Mouse (Mus musculus) hindbrain, embryonic 15.5 days (tissue): ENCODE results near the gene Tmc8. TPM values are rescaled to one million over a fixed set of nuclear protein-coding genes. Genes with fewer than 3 reads are reported as not detected.
A peak's percentile ranks its signal among the peaks of the same experiment; 100 is the strongest.

Experiments used
- ATAC-seq: fragments of 200-750 bp; cut with Nextera tagmentation; 2 replicates; pipeline ENCODE4 v1.8.0; 2017; ENCODE audit warnings: low read depth, moderate number of reproducible peaks, moderate TSS enrichment; ENCODE audit not compliant: low FRiP score
- H3K27ac ChIP-seq: fragments of 300-500 bp; sonication (generic); replicated peaks from 2 replicates; pipeline ENCODE4 v1.5.1; 2015; ENCODE audit warnings: mild to moderate bottlenecking, inconsistent platforms
- H3K27me3 ChIP-seq: fragments of 300-500 bp; sonication (generic); 2 replicates; pipeline ENCODE4 v1.6.1; 2015; ENCODE audit warnings: control low read depth, inconsistent platforms
- H3K36me3 ChIP-seq: fragments of 300-500 bp; sonication (generic); 2 replicates; pipeline ENCODE4 v1.6.1; 2015; ENCODE audit warnings: control low read depth, inconsistent platforms
- H3K4me1 ChIP-seq: fragments of 300-500 bp; sonication (generic); replicated peaks from 2 replicates; pipeline ENCODE4 v1.6.1; 2015; ENCODE audit warnings: control low read depth, inconsistent platforms
- H3K4me2 ChIP-seq: fragments of 300-500 bp; sonication (generic); 2 replicates; pipeline ENCODE4 v1.6.1; 2015; ENCODE audit warnings: moderate library complexity, mild to moderate bottlenecking, inconsistent platforms
- H3K4me3 ChIP-seq: fragments of 300-500 bp; sonication (generic); 2 replicates; pipeline ENCODE4 v1.5.1; 2015; ENCODE audit warnings: mild to moderate bottlenecking, inconsistent platforms
- H3K9ac ChIP-seq: fragments of 300-500 bp; sonication (generic); 2 replicates; pipeline ENCODE4 v1.6.1; 2015; ENCODE audit warnings: inconsistent platforms
- H3K9me3 ChIP-seq: fragments of 300-500 bp; sonication (generic); 2 replicates; pipeline ENCODE4 v1.6.1; 2016; ENCODE audit warnings: control low read depth, inconsistent platforms
- WGBS: fragments of 180-500 bp; shearing (Covaris S2); methylation state at CpG from one replicate; pipeline ENCODE4 v1.1.7; 2015; 5-methylcytosine and 5-hydroxymethylcytosine counted together
- polyA plus RNA-seq: library from polyadenylated mRNA; unstranded; fragments of >200 nt; fragmentation: Nextera tagmentation; extraction: Ambion mirVana; gene quantifications from 2 replicates; pipeline ENCODE4 v1.2.1, GENCODE M21; 2015

Tmc8 gene
- polyA plus RNA-seq, 1 experiment from 2014 or later: 0.83 TPM

DNA sequence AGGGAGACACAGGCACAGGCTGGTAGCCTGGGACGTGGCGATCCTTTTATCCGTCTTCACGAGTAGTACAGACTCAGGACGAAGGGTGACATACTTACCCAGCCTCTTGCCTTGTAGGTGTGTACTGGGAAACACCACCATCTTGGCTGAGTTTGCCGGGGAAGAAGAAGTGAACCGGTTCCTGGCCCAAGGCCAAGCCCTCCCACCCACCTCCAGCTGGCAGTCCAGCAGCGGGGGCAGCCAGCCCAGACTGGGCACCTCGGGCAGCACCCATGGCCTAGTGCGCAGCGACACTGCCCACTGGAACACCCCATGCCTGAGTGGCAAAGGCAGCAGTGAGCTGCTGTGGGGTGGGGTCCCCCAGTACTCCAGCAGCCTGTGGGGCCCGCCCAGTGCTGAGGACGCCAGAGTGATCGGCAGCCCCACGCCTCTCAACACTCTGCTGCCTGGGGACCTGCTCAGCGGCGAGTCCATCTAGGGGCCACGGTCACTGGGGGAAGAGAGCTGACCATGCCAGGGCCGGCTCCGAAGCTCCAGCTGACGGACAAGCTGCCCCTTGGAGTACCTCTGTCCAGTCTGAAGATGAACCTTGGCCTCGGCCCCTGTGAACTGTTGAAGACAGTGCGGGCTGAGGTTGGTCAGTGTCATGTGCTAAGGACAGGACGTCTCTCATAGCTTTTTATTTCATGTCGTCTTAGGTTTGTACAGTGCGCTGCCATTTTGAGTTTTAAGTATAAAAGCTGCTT lies 21.3 kb upstream of the Tmc8 start:
- ATAC-seq: no peak
- 87% methylated on average over 26 of the region's 26 CpGs for WGBS

GRCm38 (mm10) chr11:117761801-117762200 lies 20.1 kb upstream of the Tmc8 start:
- H3K9ac ChIP-seq: no peak overlapping the region
- H3K36me3 ChIP-seq: peaks cover 73% of the 10 kb centered on the region
- H3K4me2 ChIP-seq: no peak overlapping the region
- no peak overlapping the region for H3K4me3 ChIP-seq
- 93% methylated on average over 13 of the region's 13 CpGs for WGBS
- H3K9me3 ChIP-seq: no peaks in the 10 kb centered on the region
- no peaks in the 10 kb centered on the region for H3K27me3 ChIP-seq
- H3K27ac ChIP-seq: no peak overlapping the region
- ATAC-seq: no peak
- H3K4me1 ChIP-seq: no peaks in the 10 kb centered on the region

More for the DNA sequence above, 21.3 kb upstream of the Tmc8 start:
- no peaks in the 10 kb centered on the region for H3K4me1 ChIP-seq
- no peak overlapping the region for H3K27ac ChIP-seq
- no peaks in the 10 kb centered on the region for H3K9me3 ChIP-seq
- H3K4me3 ChIP-seq: no peak overlapping the region
- no peaks in the 10 kb centered on the region for H3K27me3 ChIP-seq
- no peak overlapping the region for H3K9ac ChIP-seq
- no peak overlapping the region for H3K4me2 ChIP-seq
- peaks cover 86% of the 10 kb centered on the region for H3K36me3 ChIP-seq

GRCm38 (mm10) chr11:117762246-117762645 lies 19.6 kb upstream of the Tmc8 start:
- Histone ChIP-seq H3K9ac (no peak overlapping the region), H3K4me3 (no peak overlapping the region), H3K4me1 (no peaks in the 10 kb centered on the region), H3K27ac (no peak overlapping the region), H3K4me2 (no peak overlapping the region), H3K27me3 (no peaks in the 10 kb centered on the region), H3K9me3 (no peaks in the 10 kb centered on the region), H3K36me3 (peaks cover 69% of the 10 kb centered on the region)
- WGBS: 91% methylated on average over 12 of the region's 12 CpGs
- ATAC-seq: no peak

DNA sequence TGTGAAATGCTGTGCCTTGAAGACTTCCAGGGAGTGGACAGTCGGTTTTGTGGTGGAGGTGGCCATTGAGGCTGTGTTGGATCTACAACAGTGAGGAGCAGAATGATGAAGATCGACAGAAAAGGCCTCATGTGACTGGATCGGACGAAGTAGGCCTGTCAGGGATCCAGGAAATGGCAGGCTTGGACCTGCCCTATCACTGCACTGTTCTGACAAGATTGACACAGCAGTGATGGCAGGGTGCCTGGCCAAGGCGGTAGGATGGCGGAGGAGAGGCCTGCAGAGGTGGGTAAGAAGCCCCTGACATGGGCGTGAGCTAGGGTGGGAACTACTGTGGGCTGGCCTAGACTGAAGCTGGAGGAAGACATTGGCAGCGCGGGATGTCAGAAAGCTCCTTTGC lies 17.6 kb upstream of the Tmc8 start:
- no peak overlapping the region for H3K4me2 ChIP-seq
- peaks cover 4% of the 10 kb centered on the region for H3K4me1 ChIP-seq
- no peak for ATAC-seq
- no peak overlapping the region for H3K27ac ChIP-seq
- no peaks in the 10 kb centered on the region for H3K27me3 ChIP-seq
- no peak overlapping the region for H3K4me3 ChIP-seq
- H3K9me3 ChIP-seq: no peaks in the 10 kb centered on the region
- 89% methylated on average over 9 of the region's 9 CpGs for WGBS
- H3K36me3 ChIP-seq: peaks cover 49% of the 10 kb centered on the region
- no peak overlapping the region for H3K9ac ChIP-seq

DNA sequence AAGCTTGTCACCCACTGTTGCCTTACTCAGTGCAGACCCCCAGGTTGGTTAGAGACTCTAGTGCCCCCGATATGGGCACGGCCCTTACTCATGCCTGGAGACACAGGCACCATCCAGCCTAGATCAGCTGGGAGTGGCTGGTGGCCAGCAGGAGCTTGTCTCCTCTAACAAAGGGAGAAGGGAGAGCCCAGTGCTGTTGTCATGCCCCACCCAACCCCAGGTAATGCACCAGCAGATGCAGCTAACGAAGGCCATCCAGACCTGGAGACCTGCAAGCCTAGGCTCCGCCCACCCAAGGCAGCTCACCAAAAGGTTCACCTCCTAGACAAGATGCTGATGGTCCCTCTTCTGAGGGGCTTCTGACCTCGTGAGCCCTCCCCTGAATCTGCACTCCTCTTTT lies 16.5 kb upstream of the Tmc8 start:
- ATAC-seq: no peak
- peaks cover 15% of the 10 kb centered on the region for H3K4me1 ChIP-seq

DNA sequence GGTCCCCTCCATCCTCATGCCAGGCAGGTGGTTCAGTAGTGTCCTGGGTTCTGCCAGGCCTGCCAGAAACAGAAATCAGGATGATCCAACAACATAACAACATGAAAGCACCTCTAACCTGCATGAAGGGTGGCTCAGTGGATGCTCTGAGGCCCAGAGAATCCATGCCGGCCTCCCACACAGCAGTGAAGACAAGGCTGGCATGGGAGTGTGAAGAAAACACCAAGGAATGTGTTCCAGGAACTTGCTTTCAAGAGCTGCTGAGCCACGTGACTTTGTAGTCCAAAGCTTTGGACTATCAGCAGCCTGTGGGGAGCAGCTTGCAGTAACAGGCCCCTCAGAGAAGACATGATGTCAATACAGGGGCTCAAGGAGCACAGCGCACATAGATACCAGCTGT lies 15.6 kb upstream of the Tmc8 start:
- ATAC-seq: no peak
- Histone ChIP-seq H3K27ac (no peak overlapping the region), H3K27me3 (no peaks in the 10 kb centered on the region), H3K4me2 (no peak overlapping the region), H3K4me3 (no peak overlapping the region), H3K4me1 (peaks cover 15% of the 10 kb centered on the region), H3K9ac (no peak overlapping the region), H3K36me3 (peaks cover 30% of the 10 kb centered on the region), H3K9me3 (no peaks in the 10 kb centered on the region)
- 94% methylated on average over 3 of the region's 3 CpGs for WGBS

More for the DNA sequence above, 16.5 kb upstream of the Tmc8 start:
- WGBS: 84% methylated on average over 5 of the region's 5 CpGs
- H3K4me3 ChIP-seq: no peak overlapping the region
- no peaks in the 10 kb centered on the region for H3K27me3 ChIP-seq
- H3K9me3 ChIP-seq: no peaks in the 10 kb centered on the region
- H3K27ac ChIP-seq: no peak overlapping the region
- H3K9ac ChIP-seq: no peak overlapping the region
- no peak overlapping the region for H3K4me2 ChIP-seq
- peaks cover 38% of the 10 kb centered on the region for H3K36me3 ChIP-seq

DNA sequence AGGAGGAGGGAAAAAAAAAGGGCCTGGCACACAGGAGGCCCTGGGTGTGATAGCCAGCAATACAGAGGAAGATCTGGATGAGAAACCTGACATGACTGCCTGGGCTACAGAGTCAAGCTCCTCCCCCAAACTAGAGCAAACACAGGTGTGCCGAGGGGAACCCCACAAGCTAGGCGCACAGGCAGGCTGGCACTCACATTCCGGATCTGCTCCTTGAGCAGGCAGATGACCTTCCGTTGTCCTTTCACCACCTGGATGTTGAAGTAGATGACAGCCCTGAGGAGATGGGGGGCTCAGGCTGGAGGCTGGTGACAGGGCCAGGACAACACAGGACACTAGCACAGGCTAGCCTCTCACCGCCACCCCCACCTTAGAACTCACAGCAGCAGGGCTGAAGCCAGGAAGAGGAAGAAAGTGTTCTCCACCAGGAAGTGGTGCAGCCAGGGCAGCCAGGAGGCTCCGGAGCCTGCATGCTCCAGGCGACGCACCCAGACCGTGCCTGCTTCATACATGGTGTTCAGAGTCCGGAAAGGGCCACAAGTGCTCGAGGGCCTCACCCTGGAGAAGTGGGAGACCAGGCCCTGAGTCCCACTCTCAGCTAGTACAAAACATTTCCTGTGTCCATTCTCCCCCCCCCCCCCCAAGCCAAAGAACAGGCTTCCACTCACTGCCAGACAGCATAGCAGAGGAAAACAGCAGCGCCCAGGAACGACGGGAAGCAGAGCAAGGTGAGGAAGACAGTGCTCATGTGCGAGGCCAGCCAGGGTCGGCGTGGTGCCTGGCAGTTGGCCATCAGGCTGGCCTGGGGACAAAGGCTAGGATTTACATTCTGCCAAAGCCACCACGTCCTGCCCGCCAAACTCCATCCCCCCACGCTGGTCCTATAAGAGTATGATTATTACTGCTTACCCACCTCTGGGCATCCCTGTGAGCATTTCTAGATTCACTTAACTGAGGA lies 12.9 kb upstream of the Tmc8 start:
- Histone ChIP-seq H3K4me2 (no peak overlapping the region), H3K9ac (no peak overlapping the region), H3K4me3 (no peak overlapping the region), H3K9me3 (no peaks in the 10 kb centered on the region), H3K36me3 (peaks cover 11% of the 10 kb centered on the region; the same call in 1 of the 2 replicates), H3K27ac (no peak overlapping the region; the same call in 1 of the 2 replicates), H3K27me3 (no peaks in the 10 kb centered on the region), H3K4me1 (peaks cover 15% of the 10 kb centered on the region)
- 72% methylated on average over 20 of the region's 20 CpGs for WGBS
- no peak; the same call in 1 of the 2 replicates for ATAC-seq

DNA sequence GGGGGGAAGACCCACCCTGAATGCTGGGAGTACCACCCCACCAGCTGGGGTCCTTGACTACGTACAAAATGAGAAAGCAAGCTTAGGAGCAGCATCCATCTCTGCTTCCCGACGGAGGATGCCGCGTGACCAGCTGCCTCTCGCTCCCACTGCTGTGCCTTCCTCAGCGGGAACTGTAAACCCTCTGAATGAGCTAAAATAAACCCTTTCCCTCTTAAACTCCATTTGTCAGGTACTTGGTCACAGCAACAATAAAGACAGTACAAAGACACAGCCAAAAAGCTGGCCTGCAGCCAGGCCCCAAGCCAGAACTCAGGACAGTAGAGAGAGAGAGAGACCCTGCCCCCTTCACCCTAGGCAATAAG lies 12.2 kb upstream of the Tmc8 start:
- no peaks in the 10 kb centered on the region for H3K9me3 ChIP-seq
- H3K4me3 ChIP-seq: no peak overlapping the region
- peaks cover 15% of the 10 kb centered on the region for H3K4me1 ChIP-seq
- ATAC-seq: no peak
- H3K27me3 ChIP-seq: no peaks in the 10 kb centered on the region
- WGBS: 54% methylated on average over 7 of the region's 7 CpGs
- H3K9ac ChIP-seq: no peak overlapping the region
- no peak overlapping the region for H3K27ac ChIP-seq
- 0 out of 2 replicates have a peak, but pooled peaks cover 4% of the 10 kb centered on the region for H3K36me3 ChIP-seq
- H3K4me2 ChIP-seq: no peak overlapping the region

DNA sequence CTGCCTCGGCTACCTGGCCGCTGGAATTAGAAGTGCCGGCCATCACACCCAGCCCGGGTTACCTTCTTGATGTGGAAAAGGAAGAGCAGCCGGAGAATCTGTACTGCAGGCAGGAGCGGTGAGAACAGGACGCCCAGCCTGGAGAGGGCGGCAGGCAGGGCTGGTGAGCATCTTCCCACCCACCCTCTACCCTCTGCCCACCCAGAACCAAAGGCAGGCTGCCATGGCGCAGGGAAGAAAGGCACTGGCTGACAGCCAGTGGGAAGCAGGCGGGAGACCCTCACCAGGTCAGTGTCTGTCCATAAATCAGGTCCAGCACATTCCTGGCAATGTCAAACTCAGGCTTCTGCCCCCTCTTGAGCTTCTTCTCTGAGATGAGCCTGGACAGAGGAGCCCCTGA lies 11.5 kb upstream of the Tmc8 start:
- H3K4me2 ChIP-seq: no peak overlapping the region
- no peaks in the 10 kb centered on the region for H3K9me3 ChIP-seq
- 0 out of 2 replicates have a peak, but pooled peaks have one; percentile 35 for ATAC-seq
- no peak overlapping the region for H3K4me3 ChIP-seq
- H3K4me1 ChIP-seq: peaks cover 15% of the 10 kb centered on the region
- H3K27ac ChIP-seq: no peak overlapping the region
- no peaks in the 10 kb centered on the region for H3K36me3 ChIP-seq
- H3K9ac ChIP-seq: no peak overlapping the region
- no peaks in the 10 kb centered on the region for H3K27me3 ChIP-seq
- WGBS: 76% methylated on average over 10 of the region's 10 CpGs

GRCm38 (mm10) chr11:117772352-117772751 lies 9.5 kb upstream of the Tmc8 start:
- 94% methylated on average over 7 of the region's 7 CpGs for WGBS
- Histone ChIP-seq H3K36me3 (no peaks in the 10 kb centered on the region), H3K4me3 (no peak overlapping the region), H3K27ac (no peak overlapping the region), H3K9me3 (no peaks in the 10 kb centered on the region), H3K4me1 (peaks cover 15% of the 10 kb centered on the region), H3K27me3 (no peaks in the 10 kb centered on the region), H3K9ac (no peak overlapping the region), H3K4me2 (no peak overlapping the region)
- no peak for ATAC-seq

GRCm38 (mm10) chr11:117774925-117775324 lies 7.0 kb upstream of the Tmc8 start:
- no peak overlapping the region for H3K9ac ChIP-seq
- WGBS: 92% methylated on average over 10 of the region's 10 CpGs
- H3K27ac ChIP-seq: no peak overlapping the region
- H3K36me3 ChIP-seq: no peaks in the 10 kb centered on the region
- H3K9me3 ChIP-seq: no peaks in the 10 kb centered on the region
- H3K27me3 ChIP-seq: peaks cover 4% of the 10 kb centered on the region; the same call in 1 of the 2 replicates
- H3K4me3 ChIP-seq: no peak overlapping the region
- no peak for ATAC-seq
- H3K4me1 ChIP-seq: peaks cover 20% of the 10 kb centered on the region
- H3K4me2 ChIP-seq: no peak overlapping the region

DNA sequence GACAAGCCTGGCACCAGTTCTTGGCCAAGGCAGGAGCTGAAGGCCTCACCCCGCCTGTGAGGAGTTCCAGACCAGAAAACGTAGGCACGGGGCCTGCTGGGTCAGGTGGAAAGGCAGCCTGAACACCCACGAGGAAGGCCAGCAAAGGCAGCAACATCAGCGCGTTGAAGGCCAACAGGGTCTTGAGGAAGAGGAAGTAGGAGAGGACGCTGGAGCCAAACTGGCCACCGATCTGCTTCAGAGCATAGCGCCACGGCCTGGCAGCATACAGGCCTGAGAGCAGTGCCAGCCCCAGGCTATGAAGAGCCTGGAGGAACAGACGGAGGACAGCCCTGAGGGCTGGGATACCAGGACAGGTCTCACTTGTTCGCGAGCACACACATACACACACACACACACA lies 6.3 kb upstream of the Tmc8 start:
- Histone ChIP-seq H3K27ac (no peak overlapping the region), H3K9me3 (no peaks in the 10 kb centered on the region), H3K4me1 (peaks cover 21% of the 10 kb centered on the region), H3K27me3 (peaks cover 11% of the 10 kb centered on the region; the same call in 1 of the 2 replicates), H3K9ac (no peak overlapping the region), H3K36me3 (no peaks in the 10 kb centered on the region), H3K4me3 (no peak overlapping the region), H3K4me2 (no peak overlapping the region)
- 91% methylated on average over 13 of the region's 13 CpGs for WGBS
- no peak for ATAC-seq
